Mouse (Mus musculus) cerebellum, adult 2 months (tissue): ENCODE results near the gene Nup210.

Experiments used
- CTCF ChIP-seq: fragments of 200-500 bp; IDR thresholded peaks from 2 replicates; pipeline ENCODE4 v1.5.1; 2011; ENCODE audit warnings: low read depth, mild to moderate bottlenecking, control low read depth, low read length, moderate library complexity, borderline replicate concordance; ENCODE audit not compliant: insufficient read depth
- POLR2A ChIP-seq: fragments of 200-500 bp; IDR thresholded peaks from 2 replicates; pipeline ENCODE4 v1.6.1; 2011; ENCODE audit warnings: low read length, control low read depth, borderline replicate concordance; ENCODE audit not compliant: insufficient read depth

GRCm38 (mm10) chr6:91014198-91014958 lies 102.3 kb downstream of the Nup210 start:
- TF ChIP-seq POLR2A, result no peak
- TF ChIP-seq CTCF, result no peak
